Mouse (Mus musculus): ENCODE data around the gene Cd27. TPM values are rescaled to one million over a fixed set of nuclear protein-coding genes. Genes with fewer than 3 reads are reported as not detected.

Gene Cd27
- polyA plus RNA-seq, 1 experiment from 2014 or later, result 2.5 TPM

- no peaks in the 10 kb centered on the region for H3K27me3 ChIP-seq
- no peaks in the 10 kb centered on the region for H3K4me1 ChIP-seq
- no peak overlapping the region for H3K4me2 ChIP-seq (replicated peaks)
- ATAC-seq (ENCODE audit: low FRiP score, low read depth), result no peak
- H3K4me3 ChIP-seq, result no peak overlapping the region
- no peak overlapping the region for H3K27ac ChIP-seq (replicated peaks)
- H3K9me3 ChIP-seq, result no peaks in the 10 kb centered on the region
- 79% methylated on average over 3 of the region's 3 CpGs for WGBS
- H3K36me3 ChIP-seq, result 0 out of 2 replicates have a peak, but pooled peaks cover 3% of the 10 kb centered on the region
- no peak overlapping the region for H3K9ac ChIP-seq (replicated peaks)
These were observed 14.2 kb downstream of the Cd27 start for GRCm38 (mm10) chr6:125222577-125222976.

GRCm38 (mm10) chr6:125222146-125222545, 14.7 kb downstream of the Cd27 start:
- no peaks in the 10 kb centered on the region for H3K4me1 ChIP-seq
- 0 out of 2 replicates have a peak, but pooled peaks cover 3% of the 10 kb centered on the region for H3K36me3 ChIP-seq
- no peak for ATAC-seq (ENCODE audit: low FRiP score, low read depth)
- no peaks in the 10 kb centered on the region for H3K9me3 ChIP-seq
- H3K9ac ChIP-seq (replicated peaks), result no peak overlapping the region
- H3K4me2 ChIP-seq (replicated peaks), result no peak overlapping the region
- no peak overlapping the region for H3K27ac ChIP-seq (replicated peaks)
- H3K27me3 ChIP-seq, result no peaks in the 10 kb centered on the region
- 70% methylated on average over 2 of the region's 2 CpGs for WGBS
- H3K4me3 ChIP-seq, result no peak overlapping the region

GRCm38 (mm10) chr6:125221115-125221745, 15.6 kb downstream of the Cd27 start:
- 91% methylated on average over 20 of the region's 20 CpGs for WGBS
- H3K9ac ChIP-seq (replicated peaks), result no peak overlapping the region
- H3K4me2 ChIP-seq (replicated peaks), result no peak overlapping the region
- H3K36me3 ChIP-seq, result 0 out of 2 replicates have a peak, but pooled peaks cover 3% of the 10 kb centered on the region
- 0 out of 2 replicates have a peak, but pooled peaks cover 3% of the 10 kb centered on the region for H3K4me1 ChIP-seq
- no peak for ATAC-seq (ENCODE audit: low FRiP score, low read depth)
- H3K27me3 ChIP-seq, result peaks cover 8% of the 10 kb centered on the region
- H3K4me3 ChIP-seq, result no peak overlapping the region
- H3K9me3 ChIP-seq, result no peaks in the 10 kb centered on the region
- no peak overlapping the region for H3K27ac ChIP-seq (replicated peaks)

- Histone ChIP-seq H3K4me1 (peaks cover 10% of the 10 kb centered on the region; the same call in 1 of the 2 replicates), H3K9ac (replicated peaks) (no peak overlapping the region), H3K4me3 (no peak overlapping the region), H3K9me3 (no peaks in the 10 kb centered on the region), H3K36me3 (0 out of 2 replicates have a peak, but pooled peaks cover 3% of the 10 kb centered on the region), H3K27me3 (peaks cover 9% of the 10 kb centered on the region), H3K4me2 (replicated peaks) (no peak overlapping the region), H3K27ac (replicated peaks) (no peak overlapping the region)
- 77% methylated on average over 4 of the region's 4 CpGs for WGBS
- ATAC-seq (ENCODE audit: low FRiP score, low read depth), result no peak
These were observed 17.8 kb downstream of the Cd27 start for GRCm38 (mm10) chr6:125218963-125219362.

DNA sequence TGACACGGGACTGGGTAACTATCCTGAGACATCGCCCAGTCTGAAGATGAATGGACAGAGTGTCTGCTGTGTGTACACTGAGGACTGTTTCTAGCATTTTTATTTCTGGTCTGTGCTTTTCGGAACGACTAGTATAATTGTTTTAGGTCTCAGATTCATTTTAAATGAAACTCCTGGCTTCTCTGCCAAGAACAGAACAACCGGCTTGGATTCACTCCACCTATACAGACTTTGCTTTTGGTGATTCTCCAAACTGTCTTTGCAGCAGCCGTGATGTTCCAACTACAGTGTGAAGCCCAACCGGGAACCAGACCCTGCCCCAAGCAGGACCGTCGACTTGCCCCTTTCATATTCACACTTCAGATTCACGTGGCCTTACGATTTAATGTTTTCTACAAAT, 18.9 kb downstream of the Cd27 start:
- H3K4me1 ChIP-seq, result peaks cover 10% of the 10 kb centered on the region; the same call in 1 of the 2 replicates
- no peak overlapping the region for H3K4me3 ChIP-seq
- H3K9ac ChIP-seq (replicated peaks), result no peak overlapping the region
- H3K27me3 ChIP-seq, result peaks cover 18% of the 10 kb centered on the region
- ATAC-seq (ENCODE audit: low FRiP score, low read depth), result no peak
- no peak overlapping the region for H3K27ac ChIP-seq (replicated peaks)
- 92% methylated on average over 11 of the region's 11 CpGs for WGBS
- no peak overlapping the region for H3K4me2 ChIP-seq (replicated peaks)
- no peaks in the 10 kb centered on the region for H3K9me3 ChIP-seq
- H3K36me3 ChIP-seq, result 0 out of 2 replicates have a peak, but pooled peaks cover 3% of the 10 kb centered on the region

DNA sequence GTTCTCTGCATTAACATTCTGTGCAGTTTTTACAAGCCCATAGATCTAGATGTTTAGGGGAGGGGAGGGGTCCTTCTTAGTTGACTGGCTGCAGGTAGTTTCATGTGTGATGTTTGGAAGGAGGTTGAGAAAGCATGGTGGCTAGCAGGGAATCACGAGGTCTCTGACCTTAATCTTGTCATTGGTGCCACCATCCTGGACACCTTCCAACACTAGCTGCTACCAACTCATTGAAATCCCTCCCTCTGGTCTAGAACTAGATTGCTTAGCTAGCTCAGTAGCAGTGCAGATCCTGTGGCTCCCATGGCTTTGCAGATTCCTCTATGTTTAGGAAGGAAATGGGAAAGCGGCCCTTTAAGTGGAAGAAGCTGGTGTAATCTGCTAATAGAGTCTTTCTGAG, 19.9 kb downstream of the Cd27 start:
- Histone ChIP-seq H3K4me3 (no peak overlapping the region), H3K27ac (replicated peaks) (no peak overlapping the region), H3K4me2 (replicated peaks) (no peak overlapping the region), H3K36me3 (no peaks in the 10 kb centered on the region), H3K9me3 (no peaks in the 10 kb centered on the region), H3K27me3 (peaks cover 21% of the 10 kb centered on the region), H3K9ac (replicated peaks) (no peak overlapping the region), H3K4me1 (peaks cover 10% of the 10 kb centered on the region; the same call in 1 of the 2 replicates)
- ATAC-seq (ENCODE audit: low FRiP score, low read depth), result no peak
- WGBS, result 86% methylated on average over 2 of the region's 2 CpGs

- Histone ChIP-seq H3K36me3 (no peaks in the 10 kb centered on the region), H3K9ac (replicated peaks) (peak within 1 kb of the TSS; percentile 75), H3K4me1 (peaks cover 10% of the 10 kb centered on the region; the same call in 1 of the 2 replicates), H3K27me3 (peaks cover 28% of the 10 kb centered on the region), H3K9me3 (no peaks in the 10 kb centered on the region), H3K4me3 (peak within 1 kb of the TSS; percentile 66), H3K27ac (replicated peaks) (peak within 1 kb of the TSS; percentile 60), H3K4me2 (replicated peaks) (peak within 1 kb of the TSS; percentile 98)
- ATAC-seq (ENCODE audit: low FRiP score, low read depth), result peak; percentile 97
- under 1% methylated on average over 48 of the region's 48 CpGs for WGBS
These were observed 21.5 kb downstream of the Cd27 start, which contains the start of gene Vamp1 for GRCm38 (mm10) chr6:125215148-125215954. Gene Vamp1, plus strand, starts transcription at chr6:125215551.

- peaks cover 28% of the 10 kb centered on the region for H3K27me3 ChIP-seq
- H3K4me3 ChIP-seq, result no peak overlapping the region
- no peak overlapping the region for H3K9ac ChIP-seq (replicated peaks)
- no peaks in the 10 kb centered on the region for H3K36me3 ChIP-seq
- H3K4me2 ChIP-seq (replicated peaks), result no peak overlapping the region
- WGBS, result 87% methylated on average over 6 of the region's 6 CpGs
- no peak for ATAC-seq (ENCODE audit: low FRiP score, low read depth)
- H3K9me3 ChIP-seq, result no peaks in the 10 kb centered on the region
- peaks cover 10% of the 10 kb centered on the region; the same call in 1 of the 2 replicates for H3K4me1 ChIP-seq
- no peak overlapping the region for H3K27ac ChIP-seq (replicated peaks)
These were observed 23.1 kb downstream of the Cd27 start for GRCm38 (mm10) chr6:125213715-125214114.

DNA sequence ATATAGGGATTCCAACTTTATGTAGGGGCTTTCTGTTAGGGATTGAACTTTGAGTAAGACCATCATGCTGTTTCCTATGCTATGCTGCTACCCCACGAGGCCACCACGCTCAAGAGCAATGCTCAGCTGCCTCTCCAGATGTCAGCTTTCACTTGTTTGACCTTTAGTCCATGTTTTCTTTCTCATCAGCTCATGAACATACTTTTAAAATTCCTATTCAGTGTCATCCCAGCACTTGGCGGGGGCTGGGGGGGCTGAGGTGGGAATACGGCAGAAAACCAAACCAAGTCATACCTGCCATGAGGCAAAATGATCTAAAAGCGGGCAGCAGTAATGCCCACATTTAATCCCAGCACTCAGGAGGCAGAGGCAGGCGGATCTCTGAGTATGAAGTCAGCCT, 23.7 kb downstream of the Cd27 start:
- H3K36me3 ChIP-seq, result no peaks in the 10 kb centered on the region
- WGBS, result 77% methylated on average over 6 of the region's 6 CpGs
- peaks cover 10% of the 10 kb centered on the region; the same call in 1 of the 2 replicates for H3K4me1 ChIP-seq
- H3K4me2 ChIP-seq (replicated peaks), result no peak overlapping the region
- peaks cover 28% of the 10 kb centered on the region for H3K27me3 ChIP-seq
- H3K4me3 ChIP-seq, result no peak overlapping the region
- no peak for ATAC-seq (ENCODE audit: low FRiP score, low read depth)
- no peaks in the 10 kb centered on the region for H3K9me3 ChIP-seq
- H3K27ac ChIP-seq (replicated peaks), result no peak overlapping the region
- no peak overlapping the region for H3K9ac ChIP-seq (replicated peaks)

DNA sequence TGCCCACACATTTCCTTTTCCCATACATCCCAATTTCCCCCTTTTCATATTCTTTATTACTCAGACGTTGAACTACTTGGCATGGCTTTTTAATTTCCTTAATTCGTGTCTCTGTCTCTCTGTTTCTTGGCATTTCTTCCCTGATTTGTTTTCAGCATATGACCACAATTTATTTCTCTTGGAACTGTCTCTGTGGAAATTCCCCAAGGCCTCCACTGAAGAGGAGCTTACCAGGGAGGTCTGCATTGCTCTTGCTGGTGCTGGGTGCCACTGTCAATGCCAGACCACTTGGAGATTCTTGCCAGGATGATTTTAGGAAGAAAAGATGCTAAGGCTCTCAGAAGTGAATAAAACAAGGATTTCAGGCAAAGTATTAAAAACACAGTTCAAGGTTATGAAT, 24.2 kb downstream of the Cd27 start:
- H3K27me3 ChIP-seq, result peaks cover 28% of the 10 kb centered on the region
- H3K36me3 ChIP-seq, result no peaks in the 10 kb centered on the region
- H3K4me2 ChIP-seq (replicated peaks), result no peak overlapping the region
- no peak overlapping the region for H3K9ac ChIP-seq (replicated peaks)
- ATAC-seq (ENCODE audit: low FRiP score, low read depth), result no peak
- 58% methylated on average over 2 of the region's 2 CpGs for WGBS
- H3K4me1 ChIP-seq, result peaks cover 10% of the 10 kb centered on the region; the same call in 1 of the 2 replicates
- no peaks in the 10 kb centered on the region for H3K9me3 ChIP-seq
- no peak overlapping the region for H3K27ac ChIP-seq (replicated peaks)
- no peak overlapping the region for H3K4me3 ChIP-seq

- no peak overlapping the region for H3K4me2 ChIP-seq (replicated peaks)
- no peaks in the 10 kb centered on the region for H3K9me3 ChIP-seq
- no peaks in the 10 kb centered on the region for H3K4me1 ChIP-seq
- WGBS, result 76% methylated on average over 1 of the region's 1 CpGs
- no peak for ATAC-seq (ENCODE audit: low FRiP score, low read depth)
- no peak overlapping the region for H3K4me3 ChIP-seq
- H3K27me3 ChIP-seq, result peaks cover 20% of the 10 kb centered on the region; the same call in 1 of the 2 replicates
- no peaks in the 10 kb centered on the region for H3K36me3 ChIP-seq
- H3K27ac ChIP-seq (replicated peaks), result no peak overlapping the region
- H3K9ac ChIP-seq (replicated peaks), result no peak overlapping the region
These were observed 26.4 kb downstream of the Cd27 start for GRCm38 (mm10) chr6:125210436-125210835.

DNA sequence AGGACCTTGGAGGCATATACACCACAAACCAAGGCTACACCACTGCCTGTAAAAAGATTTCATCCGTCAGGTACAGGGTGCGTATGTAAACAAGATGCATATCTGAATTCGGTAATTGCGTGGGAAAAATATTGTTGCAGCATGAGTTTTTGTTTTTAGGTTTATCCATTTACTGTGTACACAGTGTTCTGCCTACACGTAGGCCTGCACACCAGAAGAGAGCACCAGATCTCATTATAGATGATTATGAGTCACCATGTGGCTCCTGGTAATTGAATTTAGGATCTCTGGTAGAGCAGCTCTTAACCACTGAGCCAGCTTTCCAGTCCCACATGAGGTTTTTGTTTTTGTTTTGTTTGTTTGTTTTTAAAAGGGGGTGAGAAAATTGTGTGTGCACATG, 39.6 kb downstream of the Cd27 start:
- Histone ChIP-seq H3K27ac (replicated peaks) (no peak overlapping the region), H3K4me3 (no peak overlapping the region), H3K36me3 (peaks cover 21% of the 10 kb centered on the region), H3K27me3 (no peaks in the 10 kb centered on the region), H3K9me3 (no peaks in the 10 kb centered on the region), H3K4me1 (peaks cover 18% of the 10 kb centered on the region), H3K4me2 (replicated peaks) (no peak overlapping the region), H3K9ac (replicated peaks) (no peak overlapping the region)
- WGBS, result 89% methylated on average over 5 of the region's 5 CpGs
- no peak for ATAC-seq (ENCODE audit: low FRiP score, low read depth)
